Mouse (Mus musculus) thymus, adult 18-20 months (tissue): ENCODE data around the gene Odf3.
"Not testable (repeated sequence)": the region's sequence is repeated elsewhere in the genome, so short reads cannot be mapped to it uniquely, and the experiment has no call there.

Experiments
- DNase-seq, 2 experiments: peaks; one replicate each; pipeline ENCODE4 v3.0.0; 2022; ENCODE audit warnings: mixed read lengths in 2 of 2

Odf3 gene

GRCm38 (mm10) chr7:140881696-140882468, 34.3 kb downstream of the Odf3 start, which contains the start of the genes Psmd13 and Sirt3:
Gene Psmd13, plus strand, starts transcription at chr7:140881968.
Gene Sirt3, minus strand, starts transcription at chr7:140882309.
- peak; percentile 85 to 89 for DNase-seq

- DNase-seq, result no peak
These were observed 34.8 kb downstream of the Odf3 start for GRCm38 (mm10) chr7:140882469-140882803.

- DNase-seq, result not testable (repeated sequence)
These were observed 43.0 kb downstream of the Odf3 start for GRCm38 (mm10) chr7:140890636-140891035.

DNA sequence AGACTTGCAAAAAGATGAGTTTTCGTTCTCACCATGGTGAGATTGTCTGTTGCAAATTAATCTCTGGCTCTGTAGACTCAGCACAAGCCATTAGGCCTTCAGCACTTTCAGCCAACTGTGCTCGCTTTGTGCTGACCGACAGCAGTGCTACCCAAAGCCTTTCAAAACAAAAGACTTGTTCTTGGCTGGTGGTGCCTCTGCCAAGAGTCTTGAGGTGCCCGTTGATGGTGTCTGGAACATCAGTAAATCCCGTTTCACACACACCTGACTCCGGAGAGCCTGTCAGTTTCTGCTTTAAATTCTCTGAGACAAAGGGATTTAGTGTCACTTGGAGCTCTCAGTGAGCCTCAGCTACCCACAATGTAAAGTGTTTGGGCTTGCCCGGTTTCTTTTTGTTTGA, 46.4 kb downstream of the Odf3 start:
- DNase-seq, result no peak

DNA sequence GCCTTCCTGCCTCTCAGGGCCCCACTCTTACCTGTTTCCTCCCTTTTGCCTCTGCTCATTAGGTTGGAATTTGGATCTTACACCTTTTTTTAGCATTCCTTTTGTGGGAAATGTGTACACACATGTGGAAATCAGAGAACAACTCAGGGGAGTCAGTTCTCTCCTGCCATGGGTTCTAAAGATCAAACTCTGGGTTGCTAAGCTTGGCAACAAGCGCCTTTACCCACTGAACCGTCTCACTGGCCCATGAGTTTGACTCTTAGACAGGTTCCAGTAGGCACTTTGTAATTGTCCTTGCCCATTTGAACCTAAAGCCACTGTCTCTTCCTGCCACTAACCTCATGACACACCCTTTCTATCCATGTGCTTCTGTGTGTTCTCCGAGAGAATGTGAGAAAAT, 47.0 kb downstream of the Odf3 start:
- DNase-seq, result no peak

DNA sequence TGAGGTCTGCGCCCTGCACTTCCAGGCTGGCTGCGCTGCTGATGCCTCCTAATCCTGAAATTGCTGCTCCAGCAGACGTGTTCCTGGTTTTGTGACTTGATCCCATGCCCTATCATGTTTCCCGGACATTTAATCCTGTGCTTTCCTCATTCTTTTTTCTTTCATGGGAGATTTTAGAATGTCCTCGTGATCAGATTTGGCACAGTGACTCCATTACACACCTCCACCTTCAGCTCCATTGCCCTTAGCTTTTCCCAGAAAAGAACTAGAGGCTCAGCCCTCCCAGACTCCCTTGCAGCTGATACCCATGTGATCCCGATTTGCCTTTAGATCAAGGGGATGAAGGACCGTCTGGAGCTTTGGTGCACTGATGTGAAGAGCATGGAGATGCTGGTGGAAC, 50.3 kb downstream of the Odf3 start:
- no peak for DNase-seq

DNA sequence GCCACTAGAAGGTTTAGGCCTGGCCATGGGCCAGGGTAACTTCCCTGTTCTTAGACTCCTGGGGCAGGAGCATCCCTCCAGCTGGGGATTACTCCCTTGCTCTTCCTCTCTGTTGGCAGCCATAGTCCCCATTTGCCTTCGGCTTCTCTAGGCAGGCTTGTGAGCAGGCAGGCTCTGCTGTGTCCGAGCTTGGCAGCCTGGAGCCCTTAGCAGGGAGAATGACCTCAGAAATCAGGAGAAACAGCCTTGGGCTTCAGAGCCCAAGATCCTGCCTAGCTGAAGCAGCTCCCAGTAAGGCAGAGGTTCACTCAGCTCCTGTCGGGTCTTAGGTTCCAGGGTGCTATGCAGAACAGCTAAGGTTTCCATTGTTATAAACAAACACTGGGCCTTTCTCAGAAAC, 51.5 kb downstream of the Odf3 start:
- no peak for DNase-seq

DNA sequence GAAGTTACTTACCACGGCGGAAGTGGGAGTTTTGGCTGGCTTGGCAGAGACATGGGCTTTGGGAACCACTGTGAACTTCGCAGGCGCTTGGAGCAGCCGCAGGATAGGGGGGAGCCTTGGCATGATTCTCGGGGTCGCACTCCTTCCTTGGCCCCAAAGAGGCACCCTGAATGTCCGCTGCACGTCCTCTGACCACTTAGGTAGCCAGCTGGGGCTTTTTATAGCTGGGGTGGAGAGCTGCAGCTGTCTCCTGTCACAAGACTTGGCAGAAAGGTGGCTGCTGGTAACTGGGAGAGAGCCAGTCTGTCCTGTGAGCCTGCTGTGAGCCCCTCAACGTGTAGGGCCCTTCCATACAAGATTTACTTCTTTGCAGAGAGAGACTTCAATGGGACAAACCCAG, 52.6 kb downstream of the Odf3 start, which contains the start of gene Cox8b:
Gene Cox8b, minus strand, starts transcription at position 227 of the 400 bp plus-strand sequence.
- no peak for DNase-seq
